Mouse (Mus musculus) testis, adult 2 months (tissue): ENCODE measurements around the gene Ildr1.

ENCODE experiments used
- CTCF ChIP-seq: fragments of 200-500 bp; IDR thresholded peaks from 2 replicates; pipeline ENCODE4 v1.5.1; 2012; ENCODE audit warnings: low read depth, mild to moderate bottlenecking, inconsistent platforms, low read length, moderate library complexity; ENCODE audit not compliant: control insufficient read depth, insufficient read depth, insufficient replicate concordance
- POLR2A ChIP-seq: fragments of 200-500 bp; IDR thresholded peaks from 2 replicates; pipeline ENCODE4 v1.6.1; 2012; ENCODE audit warnings: low read depth, mild to moderate bottlenecking, inconsistent platforms, low read length, moderate library complexity; ENCODE audit not compliant: control insufficient read depth

GRCm38 (mm10) chr16:36655910-36656309 lies 37.9 kb upstream of the Ildr1 start:
- TF ChIP-seq CTCF (no peak), POLR2A (no peak)
